Mouse (Mus musculus): ENCODE data around the gene Cryz. TPM values are rescaled to one million over a fixed set of nuclear protein-coding genes. Genes with fewer than 3 reads are reported as not detected.

Cryz gene
- total RNA-seq, 2 experiments from 2014 or later, result 16.4 to 18.8 TPM

- intact Hi-C loops (cut with DNase I), result no loop called here
- no peak for DNase-seq (ENCODE audit: low spot score)
Measured at GRCm38 (mm10) chr3:154663545-154663944, 67.0 kb downstream of the Cryz start, which contains the start of gene Erich3. TSS of gene Erich3 (plus strand) at chr3:154663859.

DNA sequence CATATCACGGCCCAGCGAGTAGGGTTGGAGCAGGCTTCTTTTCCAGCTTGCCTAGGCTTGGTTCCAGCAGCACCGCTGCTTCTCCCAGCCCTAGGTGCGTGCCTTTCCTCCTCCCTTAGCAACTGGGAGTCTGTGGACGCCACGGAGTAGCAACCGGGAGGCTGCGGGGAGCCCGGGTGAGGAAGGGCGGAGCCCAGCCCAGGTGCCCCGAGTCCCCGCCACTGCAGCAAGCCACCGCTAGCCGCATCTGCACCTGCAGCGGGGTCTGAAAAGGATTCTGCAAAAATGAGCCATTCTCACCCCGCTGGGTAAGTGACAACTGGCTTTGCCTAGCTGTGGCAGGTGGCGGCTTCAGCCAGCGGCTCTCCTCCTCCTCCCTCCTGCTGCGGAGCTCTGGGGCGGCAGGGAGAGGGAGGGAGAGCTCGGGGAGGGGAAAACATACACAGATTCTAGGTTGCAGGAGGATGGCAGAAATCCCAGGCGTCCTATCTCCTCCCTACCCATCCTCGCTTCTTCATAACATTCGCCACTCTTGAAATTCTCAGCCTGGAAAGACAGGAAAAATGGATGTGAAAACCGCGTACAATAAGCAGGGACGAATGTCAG is 67.6 kb downstream of the Cryz start:
- no peak for DNase-seq (ENCODE audit: low spot score)
- intact Hi-C loops (cut with DNase I), result no loop called here

GRCm38 (mm10) chr3:154664636-154665035 is 68.1 kb downstream of the Cryz start:
- no peak for DNase-seq (ENCODE audit: low spot score)
- intact Hi-C loops (cut with DNase I), result no loop called here

DNA sequence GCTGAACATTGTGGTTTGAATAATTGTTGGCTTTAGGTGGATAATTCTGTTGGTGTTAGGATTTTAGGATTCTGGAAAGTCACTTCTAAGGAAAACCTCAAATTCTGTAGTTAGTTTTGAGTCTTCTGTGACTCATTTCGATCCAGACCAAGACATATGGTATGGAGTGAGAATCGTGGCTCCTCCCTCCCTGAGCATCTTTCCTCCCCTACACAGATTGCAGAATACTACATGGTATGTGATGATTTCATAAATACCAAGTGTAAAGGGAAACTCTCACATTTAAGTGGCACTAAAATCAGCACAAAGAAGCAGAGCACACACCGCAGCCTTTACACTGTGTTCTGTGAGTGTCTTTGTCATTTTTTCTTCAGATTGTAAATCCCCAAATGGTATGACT is 72.0 kb downstream of the Cryz start:
- DNase-seq (ENCODE audit: low spot score), result no peak
- intact Hi-C loops (cut with DNase I), result no loop called here

DNA sequence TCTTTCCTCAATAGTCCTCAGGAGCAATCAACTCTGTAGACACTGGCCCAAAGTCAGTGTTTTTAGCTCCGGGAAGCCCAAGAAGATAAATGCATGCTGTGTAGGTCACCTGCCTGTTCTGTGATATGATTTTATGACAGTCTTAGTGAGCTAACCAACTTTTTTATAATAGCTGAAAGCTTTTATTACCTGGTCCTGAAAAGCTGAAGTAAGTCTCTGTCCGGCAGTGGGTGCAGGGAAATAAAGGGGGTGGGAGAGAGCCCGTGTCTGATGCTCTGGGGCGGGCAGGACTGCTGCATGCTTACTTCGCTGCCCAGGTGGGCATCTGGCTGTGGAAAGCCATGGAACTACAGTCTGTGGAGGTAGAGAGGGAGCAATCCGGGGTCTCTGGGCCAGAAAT is 74.1 kb downstream of the Cryz start:
- no peak for DNase-seq (ENCODE audit: low spot score)
- intact Hi-C loops (cut with DNase I), result no loop called here

DNA sequence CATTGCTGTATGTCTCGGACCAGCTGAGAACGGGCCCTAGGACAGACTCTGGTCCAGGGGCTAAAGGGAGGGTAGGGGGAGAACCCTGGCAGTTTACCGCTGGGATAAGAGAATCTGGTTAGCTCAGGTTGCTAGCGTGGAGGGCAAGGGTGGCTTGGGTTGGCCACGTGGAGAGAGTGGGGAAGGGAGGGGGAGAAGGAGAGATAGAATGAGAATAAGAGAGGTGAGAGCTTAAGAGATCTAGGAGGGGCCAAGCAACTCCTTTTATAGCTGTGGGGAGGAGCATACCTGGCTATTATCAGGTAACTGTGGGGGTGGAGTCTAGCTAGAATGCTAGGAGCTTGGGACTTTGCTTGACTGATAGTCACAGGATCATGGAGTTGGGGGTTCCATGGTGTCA is 74.5 kb downstream of the Cryz start:
- intact Hi-C loops (cut with DNase I), result no loop called here
- DNase-seq (ENCODE audit: low spot score), result no peak

Other genes starting within 250 kb of the Cryz start
- gene Tyw3, start 393 bp downstream of the Cryz start, total RNA-seq (2021), result 1 to 10 TPM; 5.1 to 6.6 TPM
- under 1 TPM; 0.05 to 0.06 TPM for gene Erich3, start 67.1 kb downstream of the Cryz start, total RNA-seq (2021)

Data from heart, postnatal 25 days (tissue).